Mouse (Mus musculus) liver, adult 2 months (tissue): ENCODE data around the gene Ctsq. TPM values are rescaled to one million over a fixed set of nuclear protein-coding genes. Genes with fewer than 3 reads are reported as not detected.
"Not testable (repeated sequence)": the region's sequence is repeated elsewhere in the genome, so short reads cannot be mapped to it uniquely, and the experiment has no call there.

Experiments used
- DNase-seq: peaks from one replicate; pipeline ENCODE4 v3.0.0-alpha.2; 2011; ENCODE audit warnings: low read depth, low spot score; ENCODE audit errors: extremely low read depth
- H3K27ac ChIP-seq: fragments of 200-500 bp; replicated peaks from 2 replicates; pipeline ENCODE4 v1.5.1; 2012; ENCODE audit warnings: low read depth, mild to moderate bottlenecking, control low read depth, inconsistent platforms, low read length; ENCODE audit not compliant: insufficient read depth
- H3K27me3 ChIP-seq: fragments of 200-500 bp; 2 replicates; pipeline ENCODE4 v1.6.1; 2012; ENCODE audit warnings: mild to moderate bottlenecking, moderate library complexity, low read length, inconsistent platforms; ENCODE audit not compliant: control insufficient read depth, insufficient read depth
- H3K36me3 ChIP-seq: fragments of 200-500 bp; 2 replicates; pipeline ENCODE4 v1.6.1; 2012; ENCODE audit warnings: low read length, inconsistent platforms; ENCODE audit not compliant: control insufficient read depth, insufficient read depth
- H3K4me1 ChIP-seq: fragments of 200-500 bp; 2 replicates; pipeline ENCODE4 v1.6.1; 2011; ENCODE audit warnings: low read length; ENCODE audit not compliant: control insufficient read depth, insufficient read depth
- H3K4me3 ChIP-seq: fragments of 200-500 bp; 2 replicates; pipeline ENCODE4 v1.5.1; 2011; ENCODE audit warnings: low read depth, mild to moderate bottlenecking, control low read depth, low read length, moderate library complexity; ENCODE audit not compliant: insufficient read depth
- H3K79me2 ChIP-seq: fragments of 200-500 bp; 2 replicates; pipeline ENCODE4 v1.6.1; 2012; ENCODE audit warnings: inconsistent platforms, mild to moderate bottlenecking, low read length, moderate library complexity; ENCODE audit not compliant: control insufficient read depth, insufficient read depth
- H3K9ac ChIP-seq: fragments of 200-500 bp; 2 replicates; pipeline ENCODE4 v1.6.1; 2012; ENCODE audit warnings: low read depth, mild to moderate bottlenecking, control low read depth, inconsistent platforms, low read length
- CTCF ChIP-seq: fragments of 200-500 bp; IDR thresholded peaks from 2 replicates; pipeline ENCODE4 v1.5.1; 2011; ENCODE audit warnings: low read depth, low read length, control low read depth
- POLR2A ChIP-seq: fragments of 200-500 bp; IDR thresholded peaks from 2 replicates; pipeline ENCODE4 v1.6.1; 2011; ENCODE audit warnings: low read length, control low read depth; ENCODE audit not compliant: insufficient read depth; ENCODE audit errors: extremely low read depth
- WGBS: fragments of 180-500 bp; shearing (Covaris S2); methylation state at CpG from one replicate; pipeline ENCODE4 v1.1.7; 2018; 5-methylcytosine and 5-hydroxymethylcytosine counted together
- polyA plus RNA-seq: library from polyadenylated mRNA; depleted of rRNA; stranded (reverse); fragments of >200 nt; gene quantifications from 2 replicates; pipeline ENCODE4 v1.2.3, GENCODE M21; 2012; rRNA removed
- total RNA-seq: library from RNA; depleted of rRNA; stranded (reverse); fragments of >200 nt; gene quantifications from 2 replicates; pipeline ENCODE4 v1.2.3, GENCODE M21; 2014; rRNA removed

The Ctsq gene
- not detected in 2 replicates for total RNA-seq
- not detected in 2 replicates for polyA plus RNA-seq

DNA sequence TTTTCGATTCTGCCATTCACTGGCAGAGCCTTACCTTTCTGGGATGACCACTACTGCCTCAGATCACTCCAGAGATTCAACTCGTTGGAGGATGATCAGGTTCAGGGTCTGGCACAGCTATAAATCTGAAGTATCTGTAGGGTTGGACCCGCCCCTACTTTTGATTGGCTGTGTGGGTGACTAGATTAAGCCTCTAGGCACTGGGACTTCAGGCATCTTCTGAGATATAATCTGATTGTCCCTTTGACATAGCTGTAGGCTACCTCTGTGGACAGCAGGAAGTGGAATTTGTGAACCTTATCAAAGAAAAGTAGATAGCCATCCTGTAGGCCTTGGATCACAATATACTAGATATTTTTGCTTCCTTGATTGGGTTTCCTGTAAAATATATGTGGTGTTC lies at the start of gene Ctsq:
TSS of gene Ctsq (minus strand) at position 101 of the 400 bp plus-strand sequence.
- Histone ChIP-seq H3K4me3 (no peak within 1 kb of the TSS), H3K4me1 (no peaks in the 10 kb centered on the region), H3K27me3 (no peaks in the 10 kb centered on the region), H3K36me3 (no peaks in the 10 kb centered on the region), H3K79me2 (no peaks in the 10 kb centered on the region), H3K27ac (no peak within 1 kb of the TSS), H3K9ac (no peak within 1 kb of the TSS)
- DNase-seq = no peak
- WGBS = 43% methylated on average over 3 of the region's 3 CpGs
- TF ChIP-seq CTCF = no peak
- no peak for TF ChIP-seq POLR2A

DNA sequence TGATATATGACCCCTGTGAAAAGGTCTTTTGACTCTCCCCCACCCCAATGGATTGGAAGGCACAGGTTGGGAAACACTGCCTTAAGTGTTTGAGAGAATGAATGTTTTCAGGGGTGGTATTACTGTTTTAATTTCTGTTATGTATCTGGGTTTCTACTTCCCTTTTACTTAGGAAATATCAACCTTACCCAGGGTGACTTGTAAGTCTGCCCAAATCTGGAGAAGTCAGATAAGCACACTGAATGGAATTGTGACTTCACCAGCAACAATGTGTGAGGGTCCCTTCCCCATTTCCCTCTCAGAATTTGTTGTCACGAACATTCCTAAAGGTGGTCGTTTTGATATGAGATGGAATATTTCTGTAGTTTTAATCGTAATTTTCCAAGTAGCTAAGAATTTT lies 17.6 kb downstream of the Ctsq start:
- Histone ChIP-seq H3K27me3 (no peaks in the 10 kb centered on the region), H3K36me3 (no peaks in the 10 kb centered on the region), H3K4me3 (no peak overlapping the region), H3K27ac (no peak overlapping the region), H3K79me2 (no peaks in the 10 kb centered on the region), H3K9ac (no peak overlapping the region), H3K4me1 (no peaks in the 10 kb centered on the region)
- 78% methylated on average over 3 of the region's 3 CpGs for WGBS
- no peak for DNase-seq
- TF ChIP-seq POLR2A (no peak), CTCF (no peak)

DNA sequence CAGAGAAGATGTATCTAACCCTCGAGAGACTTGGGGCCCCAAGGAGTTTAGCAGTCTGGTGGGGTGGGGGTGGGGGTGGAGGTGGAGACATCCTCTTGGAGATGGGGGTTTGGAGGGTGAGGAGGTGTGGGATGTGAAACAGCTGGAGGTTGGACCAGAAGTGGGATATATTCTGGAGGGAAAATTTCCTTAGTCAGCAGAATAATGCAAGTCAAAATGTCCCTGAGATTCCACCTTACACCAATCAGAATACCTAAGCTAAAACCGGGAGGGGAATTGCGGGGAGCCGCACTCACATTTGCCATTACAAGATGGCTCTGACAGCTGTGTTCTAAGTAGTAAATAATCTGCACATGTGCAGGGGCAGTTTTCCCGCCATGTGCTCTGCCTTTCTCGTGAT lies 18.6 kb downstream of the Ctsq start:
- no peaks in the 10 kb centered on the region for H3K36me3 ChIP-seq
- TF ChIP-seq CTCF = no peak
- TF ChIP-seq POLR2A = no peak
- H3K9ac ChIP-seq = no peak overlapping the region
- no peak overlapping the region for H3K27ac ChIP-seq
- H3K79me2 ChIP-seq = no peaks in the 10 kb centered on the region
- H3K4me3 ChIP-seq = no peak overlapping the region
- 77% methylated on average over 6 of the region's 6 CpGs for WGBS
- DNase-seq = no peak
- H3K4me1 ChIP-seq = no peaks in the 10 kb centered on the region
- H3K27me3 ChIP-seq = no peaks in the 10 kb centered on the region

- WGBS = 71% methylated on average over 4 of the region's 4 CpGs
- Histone ChIP-seq H3K36me3 (no peaks in the 10 kb centered on the region), H3K27me3 (no peaks in the 10 kb centered on the region), H3K4me3 (no peak overlapping the region), H3K27ac (no peak overlapping the region), H3K79me2 (no peaks in the 10 kb centered on the region), H3K4me1 (no peaks in the 10 kb centered on the region), H3K9ac (no peak overlapping the region)
- no peak for TF ChIP-seq CTCF
- TF ChIP-seq POLR2A = no peak
- DNase-seq = no peak
Observed at GRCm38 (mm10) chr13:61010171-61010570, 30.3 kb downstream of the Ctsq start.

GRCm38 (mm10) chr13:61005859-61006258 lies 34.6 kb downstream of the Ctsq start, which contains the start of gene Ctsj:
Gene Ctsj (minus strand): TSS chr13:61005959.
- TF ChIP-seq POLR2A (no peak), CTCF (no peak)
- H3K36me3 ChIP-seq = no peaks in the 10 kb centered on the region
- WGBS = 66% methylated on average over 3 of the region's 3 CpGs
- H3K27me3 ChIP-seq = no peaks in the 10 kb centered on the region
- no peaks in the 10 kb centered on the region for H3K4me1 ChIP-seq
- H3K27ac ChIP-seq = no peak within 1 kb of the TSS
- H3K9ac ChIP-seq = no peak within 1 kb of the TSS
- no peak for DNase-seq
- no peak within 1 kb of the TSS for H3K4me3 ChIP-seq
- H3K79me2 ChIP-seq = no peaks in the 10 kb centered on the region

DNA sequence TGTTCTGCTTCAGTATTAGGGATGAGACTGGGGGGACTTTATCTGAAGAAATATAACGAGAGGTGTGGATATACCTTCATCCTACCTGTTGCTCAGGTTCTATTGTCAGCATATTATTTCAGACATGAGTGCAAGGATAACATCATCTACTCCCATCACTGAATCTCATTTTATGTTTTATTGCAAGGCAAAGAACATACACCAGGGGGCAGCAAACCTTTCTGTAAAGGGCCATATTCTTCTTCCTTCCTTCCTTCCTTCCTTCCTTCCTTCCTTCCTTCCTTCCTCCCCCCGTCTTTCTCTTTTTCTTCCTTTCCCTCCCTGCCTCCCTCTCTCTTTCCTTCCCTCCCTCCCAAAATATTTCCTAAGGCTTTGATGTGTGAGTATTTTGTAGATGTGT lies 42.8 kb downstream of the Ctsq start:
- H3K27me3 ChIP-seq = no peaks in the 10 kb centered on the region
- H3K27ac ChIP-seq = no peak overlapping the region
- H3K36me3 ChIP-seq = no peaks in the 10 kb centered on the region
- peak; percentile 2 for DNase-seq
- no peak overlapping the region for H3K4me3 ChIP-seq
- no peaks in the 10 kb centered on the region for H3K79me2 ChIP-seq
- 34% methylated on average over 2 of the region's 2 CpGs for WGBS
- H3K9ac ChIP-seq = no peak overlapping the region
- TF ChIP-seq POLR2A = no peak
- H3K4me1 ChIP-seq = no peaks in the 10 kb centered on the region

- H3K27ac ChIP-seq, H3K27me3 ChIP-seq, H3K79me2 ChIP-seq, H3K9ac ChIP-seq, H3K4me3 ChIP-seq, DNase-seq, H3K4me1 ChIP-seq, H3K36me3 ChIP-seq: not testable (repeated sequence)
- WGBS = 75% methylated on average over 5 of the region's 5 CpGs
Observed at GRCm38 (mm10) chr13:60986915-60987314, 53.5 kb downstream of the Ctsq start.
